Mouse (Mus musculus) heart, embryonic 16.5 days (tissue): ENCODE data around the gene Atp13a2. TPM values are rescaled to one million over a fixed set of nuclear protein-coding genes. Genes with fewer than 3 reads are reported as not detected.

ENCODE experiments used
- ATAC-seq: fragments of 200-750 bp; cut with Nextera tagmentation; replicated peaks from 2 replicates; pipeline ENCODE4 v1.8.0; 2017; ENCODE audit warnings: moderate number of reproducible peaks; ENCODE audit not compliant: insufficient read depth, low FRiP score; ENCODE audit errors: extremely low read depth
- H3K27ac ChIP-seq: fragments of 300-500 bp; sonication (generic); 2 replicates; pipeline ENCODE4 v1.5.1; 2014; ENCODE audit warnings: mild to moderate bottlenecking, low read length, control low read depth, moderate library complexity
- H3K27me3 ChIP-seq: fragments of 300-500 bp; sonication (generic); 2 replicates; pipeline ENCODE4 v1.6.1; 2014; ENCODE audit warnings: low read length, mixed read lengths; ENCODE audit not compliant: control insufficient read depth, insufficient read depth
- H3K36me3 ChIP-seq: fragments of 300-500 bp; sonication (generic); 2 replicates; pipeline ENCODE4 v1.6.1; 2014; ENCODE audit not compliant: control insufficient read depth, insufficient read depth
- H3K4me1 ChIP-seq: fragments of 300-500 bp; sonication (generic); 2 replicates; pipeline ENCODE4 v1.6.1; 2014; ENCODE audit warnings: low read length, mixed read lengths; ENCODE audit not compliant: control insufficient read depth, insufficient read depth
- H3K4me2 ChIP-seq: fragments of 300-500 bp; sonication (generic); 2 replicates; pipeline ENCODE4 v1.6.1; 2014; ENCODE audit warnings: low read depth, mild to moderate bottlenecking, control low read depth, low read length
- H3K4me3 ChIP-seq: fragments of 300-500 bp; sonication (generic); 2 replicates; pipeline ENCODE4 v1.5.1; 2014; ENCODE audit warnings: mild to moderate bottlenecking, control low read depth, low read length
- H3K9ac ChIP-seq: fragments of 300-500 bp; sonication (generic); 2 replicates; pipeline ENCODE4 v1.6.1; 2014; ENCODE audit warnings: low read length, control low read depth
- H3K9me3 ChIP-seq: fragments of 300-500 bp; sonication (generic); replicated peaks from 2 replicates; pipeline ENCODE4 v1.6.1; 2016; ENCODE audit warnings: low read length; ENCODE audit not compliant: control insufficient read depth
- WGBS: fragments of 180-500 bp; shearing (Covaris S2); extraction: QIAGEN DNeasy Blood & Tissue Kit; methylation state at CpG from one replicate; pipeline ENCODE4 v1.1.7; 2014; 5-methylcytosine and 5-hydroxymethylcytosine counted together
- polyA plus RNA-seq: library from polyadenylated mRNA; unstranded; fragments of >200 nt; fragmentation: Nextera tagmentation; extraction: Ambion mirVana; gene quantifications from 2 replicates; pipeline ENCODE4 v1.2.1, GENCODE M21; 2015

Atp13a2 gene
- polyA plus RNA-seq, 1 experiment from 2014 or later = 28.9 TPM

DNA sequence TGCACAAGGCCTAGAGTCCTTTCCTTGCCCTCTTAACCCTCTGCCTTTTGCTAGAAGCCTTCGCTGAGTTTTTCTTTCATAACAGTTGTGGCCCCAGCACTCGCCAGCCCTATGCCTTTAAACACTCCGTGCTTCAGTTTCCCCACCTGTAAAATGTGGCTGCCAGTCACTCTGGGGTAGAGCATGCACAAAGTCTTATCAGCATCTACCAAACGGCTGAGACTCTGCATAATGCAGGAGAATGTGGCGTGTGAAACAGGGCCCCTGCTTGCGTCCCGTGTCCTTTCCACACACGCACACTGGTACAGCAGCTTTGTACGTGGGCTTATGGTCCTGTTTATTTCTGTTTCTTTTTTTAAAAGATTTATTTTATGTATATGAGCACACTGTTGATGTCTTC lies 10.1 kb downstream of the Atp13a2 start:
- H3K9me3 ChIP-seq = no peaks in the 10 kb centered on the region
- H3K27ac ChIP-seq = no peak overlapping the region
- no peak overlapping the region for H3K9ac ChIP-seq
- peaks cover 41% of the 10 kb centered on the region for H3K36me3 ChIP-seq
- no peak overlapping the region for H3K4me3 ChIP-seq
- H3K4me2 ChIP-seq = no peak overlapping the region
- no peaks in the 10 kb centered on the region for H3K4me1 ChIP-seq
- WGBS = 90% methylated on average over 9 of the region's 9 CpGs
- H3K27me3 ChIP-seq = no peaks in the 10 kb centered on the region
- ATAC-seq = no peak

DNA sequence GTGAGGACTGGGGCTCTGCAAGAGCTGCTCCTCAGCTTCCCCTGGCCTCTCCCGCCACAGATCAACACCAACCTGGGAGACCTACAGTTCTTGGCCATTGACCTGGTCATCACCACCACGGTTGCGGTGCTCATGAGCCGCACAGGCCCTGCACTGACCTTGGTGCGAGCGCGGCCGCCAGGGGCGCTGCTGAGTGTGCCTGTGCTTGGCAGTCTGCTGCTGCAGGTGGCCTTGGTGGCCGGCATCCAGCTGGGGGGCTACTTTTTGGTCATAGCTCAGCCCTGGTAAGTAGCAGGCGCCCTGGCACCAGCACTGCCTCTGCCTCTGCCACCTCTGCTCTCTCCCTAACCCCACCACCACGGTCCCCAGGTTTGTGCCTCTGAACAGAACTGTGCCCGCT lies 19.3 kb downstream of the Atp13a2 start:
- Histone ChIP-seq H3K4me2 (no peak overlapping the region), H3K9me3 (no peaks in the 10 kb centered on the region), H3K27me3 (no peaks in the 10 kb centered on the region), H3K27ac (no peak overlapping the region), H3K4me3 (no peak overlapping the region), H3K36me3 (peaks cover 28% of the 10 kb centered on the region), H3K4me1 (peaks cover 9% of the 10 kb centered on the region), H3K9ac (no peak overlapping the region)
- ATAC-seq = no peak
- WGBS = 79% methylated on average over 13 of the region's 13 CpGs

DNA sequence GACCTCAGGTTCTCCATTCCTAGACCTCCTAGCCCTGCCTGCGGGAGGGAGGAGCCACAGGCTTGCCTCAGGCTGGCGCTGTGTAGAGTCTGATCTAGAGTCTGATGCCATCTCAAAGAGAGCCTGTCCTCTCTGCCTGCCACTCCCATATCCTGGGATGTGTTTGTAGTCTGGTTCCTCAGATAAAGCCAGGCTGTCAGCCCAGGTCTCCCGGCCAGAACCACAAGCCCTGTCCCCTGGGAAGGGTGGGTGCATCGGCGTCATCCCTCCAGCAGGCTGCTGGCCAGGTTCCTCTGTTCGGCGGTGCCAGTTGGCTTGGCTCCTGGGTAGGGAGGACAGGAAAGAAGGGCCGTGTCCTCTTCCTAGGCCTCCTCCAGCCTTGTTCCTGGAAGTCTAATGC lies 21.4 kb downstream of the Atp13a2 start:
- peaks cover 26% of the 10 kb centered on the region for H3K36me3 ChIP-seq
- H3K27ac ChIP-seq = no peak overlapping the region
- no peak; the same call in 1 of the 2 replicates for ATAC-seq
- no peak overlapping the region for H3K4me2 ChIP-seq
- no peaks in the 10 kb centered on the region for H3K9me3 ChIP-seq
- no peaks in the 10 kb centered on the region for H3K27me3 ChIP-seq
- WGBS = 61% methylated on average over 8 of the region's 8 CpGs
- no peak overlapping the region for H3K4me3 ChIP-seq
- peaks cover 18% of the 10 kb centered on the region for H3K4me1 ChIP-seq
- no peak overlapping the region for H3K9ac ChIP-seq

DNA sequence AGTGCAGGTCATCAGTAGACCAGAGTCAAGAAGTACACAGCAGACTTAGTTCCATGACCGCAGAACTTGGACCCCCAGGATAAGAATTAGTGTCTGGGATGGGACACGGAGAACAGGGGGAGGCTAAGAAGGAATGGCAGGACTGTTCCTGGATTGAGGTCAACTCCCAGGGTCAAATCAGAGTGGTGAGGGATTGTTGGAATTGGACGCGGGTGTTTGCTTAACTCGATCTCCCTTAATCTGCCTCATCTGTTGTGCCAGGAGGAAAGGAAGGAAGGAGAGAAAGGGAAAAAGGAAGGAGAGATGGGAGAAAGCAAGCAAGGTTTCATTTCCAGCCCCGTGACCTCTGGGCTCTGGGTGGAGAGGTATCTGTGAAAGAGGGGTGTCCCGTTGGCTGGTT lies 23.4 kb downstream of the Atp13a2 start, which contains the start of gene Mfap2:
Gene Mfap2 (plus strand): TSS at position 301 of the 400 bp plus-strand sequence.
- Histone ChIP-seq H3K9ac (peak within 1 kb of the TSS; percentile 82), H3K9me3 (no peaks in the 10 kb centered on the region), H3K4me2 (peak within 1 kb of the TSS; percentile 87), H3K27ac (peak within 1 kb of the TSS; percentile 75), H3K36me3 (peaks cover 17% of the 10 kb centered on the region), H3K27me3 (no peaks in the 10 kb centered on the region), H3K4me3 (peak within 1 kb of the TSS; percentile 73), H3K4me1 (peaks cover 21% of the 10 kb centered on the region)
- ATAC-seq = no peak
- WGBS = 21% methylated on average over 7 of the region's 7 CpGs

DNA sequence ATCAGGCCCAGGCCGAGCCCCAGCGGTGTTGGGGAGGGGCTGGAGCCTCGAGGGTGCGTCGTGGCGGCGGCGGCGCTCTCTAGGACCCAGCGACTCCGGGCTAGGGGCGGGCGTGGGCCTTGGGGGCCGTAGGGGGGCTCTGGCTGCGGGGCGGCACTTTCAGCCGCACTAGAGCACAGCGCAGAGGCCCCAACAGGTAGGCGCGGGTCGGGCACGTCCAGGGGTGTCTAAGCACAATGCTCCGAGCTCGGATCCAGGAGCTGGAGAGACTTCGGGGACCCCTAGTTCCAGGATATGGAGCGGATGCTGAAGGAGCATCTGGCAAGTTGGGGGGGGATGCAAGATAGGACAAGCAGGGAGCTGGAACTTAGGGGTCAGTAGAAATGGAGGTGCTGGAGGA lies 23.9 kb downstream of the Atp13a2 start:
- H3K27ac ChIP-seq = peak overlapping the region; percentile 75
- H3K36me3 ChIP-seq = peaks cover 14% of the 10 kb centered on the region
- H3K27me3 ChIP-seq = no peaks in the 10 kb centered on the region
- ATAC-seq = peak; percentile 68
- peak overlapping the region; percentile 87 for H3K4me2 ChIP-seq
- H3K9ac ChIP-seq = peak overlapping the region; percentile 82
- peaks cover 24% of the 10 kb centered on the region for H3K4me1 ChIP-seq
- H3K4me3 ChIP-seq = peak overlapping the region; percentile 73
- under 1% methylated on average over 26 of the region's 26 CpGs for WGBS
- H3K9me3 ChIP-seq = no peaks in the 10 kb centered on the region

DNA sequence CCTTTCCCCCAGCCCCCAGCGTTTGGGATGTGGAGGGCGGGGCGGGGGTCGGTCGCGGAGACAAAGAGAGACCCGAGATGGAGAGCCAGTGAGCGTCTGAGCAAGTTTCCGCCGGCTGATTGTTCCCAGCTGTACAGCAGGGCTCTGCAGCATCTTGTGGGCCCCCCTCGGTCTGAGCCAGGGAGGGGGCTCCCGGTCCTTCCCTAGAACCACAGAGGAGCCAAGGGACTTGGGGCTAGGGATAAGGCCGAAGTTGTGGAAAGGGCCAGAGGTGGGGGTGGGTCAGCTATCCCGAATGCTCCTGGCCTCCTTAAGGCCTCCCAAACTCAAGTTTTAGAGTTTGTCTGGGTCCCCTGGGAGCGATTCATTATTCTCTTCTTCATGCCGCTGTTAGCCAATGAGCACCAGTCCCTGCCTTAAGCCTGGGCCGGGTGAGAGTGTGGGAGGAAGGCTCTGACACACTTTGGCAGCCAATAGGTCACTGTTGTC lies 24.3 kb downstream of the Atp13a2 start:
- 3% methylated on average over 17 of the region's 17 CpGs for WGBS
- Histone ChIP-seq H3K4me1 (peaks cover 26% of the 10 kb centered on the region), H3K36me3 (peaks cover 13% of the 10 kb centered on the region), H3K27ac (peak overlapping the region; percentile 75), H3K9ac (peak overlapping the region; percentile 82), H3K9me3 (no peaks in the 10 kb centered on the region), H3K4me3 (peak overlapping the region; percentile 73), H3K27me3 (no peaks in the 10 kb centered on the region), H3K4me2 (peak overlapping the region; percentile 87)
- peak; percentile 14; the same call in 1 of the 2 replicates for ATAC-seq

DNA sequence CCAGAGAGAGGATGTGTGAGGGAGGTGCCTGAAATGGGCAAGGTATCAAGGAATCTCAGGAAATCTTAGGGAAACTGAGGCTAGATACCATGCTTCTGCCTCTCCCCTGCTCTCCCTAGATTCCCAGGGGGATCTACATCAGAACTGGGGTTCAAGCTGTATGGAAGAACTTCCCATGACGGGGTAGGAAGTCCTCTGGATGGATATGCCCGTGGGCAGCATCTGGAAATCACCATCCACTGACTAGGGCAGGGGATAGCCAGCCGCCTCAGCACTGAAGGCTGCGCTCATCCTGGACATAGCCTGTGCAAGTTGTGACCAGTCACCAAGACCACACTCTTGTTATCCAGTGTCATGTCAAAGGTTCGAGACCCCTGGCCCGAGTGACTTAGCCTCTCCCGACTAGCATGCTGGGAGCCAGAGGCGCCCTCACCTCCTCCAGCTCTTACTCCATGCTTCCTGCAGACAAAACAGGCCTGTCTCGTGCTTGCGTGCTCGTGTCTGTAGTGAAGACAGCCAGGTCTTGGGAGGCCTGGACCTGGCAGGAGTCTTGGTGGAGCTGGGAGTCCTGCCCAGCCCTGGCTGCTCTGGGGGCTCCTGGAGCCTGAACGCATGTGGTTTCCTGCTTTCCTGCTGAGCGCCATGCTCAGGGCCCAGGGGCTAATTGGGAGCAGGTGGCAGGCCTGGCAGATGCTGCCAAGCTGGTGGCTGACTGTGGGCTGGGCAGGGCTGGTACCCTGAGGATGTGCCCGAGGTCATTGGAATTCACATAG lies 25.1 kb downstream of the Atp13a2 start:
- H3K27ac ChIP-seq = peak overlapping the region; percentile 75
- WGBS = 54% methylated on average over 14 of the region's 14 CpGs
- no peaks in the 10 kb centered on the region for H3K27me3 ChIP-seq
- peak overlapping the region; percentile 82 for H3K9ac ChIP-seq
- peaks cover 5% of the 10 kb centered on the region for H3K36me3 ChIP-seq
- peak overlapping the region; percentile 73 for H3K4me3 ChIP-seq
- no peaks in the 10 kb centered on the region for H3K9me3 ChIP-seq
- ATAC-seq = no peak
- H3K4me2 ChIP-seq = peak overlapping the region; percentile 87
- H3K4me1 ChIP-seq = peaks cover 33% of the 10 kb centered on the region

DNA sequence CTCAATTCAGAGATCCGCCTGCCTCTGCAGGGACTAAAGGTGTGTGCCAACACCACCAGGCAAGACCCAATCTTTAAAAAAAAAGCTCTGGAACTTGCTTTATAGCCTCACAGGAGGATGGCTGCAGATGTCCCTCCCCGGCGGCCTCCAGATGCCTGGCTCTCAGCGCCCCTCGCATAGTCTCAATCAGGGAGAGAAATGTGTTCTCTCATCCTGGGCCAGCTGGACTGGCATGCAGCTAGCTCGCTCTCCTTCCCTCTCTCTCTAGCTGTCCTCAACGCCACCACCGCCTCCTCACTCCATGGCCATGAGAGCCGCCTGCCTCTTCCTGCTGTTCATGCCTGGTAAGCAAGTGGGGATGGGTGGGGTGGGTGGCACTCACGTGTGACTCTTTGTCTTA lies 25.9 kb downstream of the Atp13a2 start:
- Histone ChIP-seq H3K9ac (no peak overlapping the region), H3K4me3 (no peak overlapping the region), H3K27ac (no peak overlapping the region), H3K9me3 (no peaks in the 10 kb centered on the region), H3K27me3 (no peaks in the 10 kb centered on the region), H3K4me2 (no peak overlapping the region), H3K36me3 (no peaks in the 10 kb centered on the region), H3K4me1 (peaks cover 41% of the 10 kb centered on the region)
- 76% methylated on average over 10 of the region's 10 CpGs for WGBS
- ATAC-seq = no peak

DNA sequence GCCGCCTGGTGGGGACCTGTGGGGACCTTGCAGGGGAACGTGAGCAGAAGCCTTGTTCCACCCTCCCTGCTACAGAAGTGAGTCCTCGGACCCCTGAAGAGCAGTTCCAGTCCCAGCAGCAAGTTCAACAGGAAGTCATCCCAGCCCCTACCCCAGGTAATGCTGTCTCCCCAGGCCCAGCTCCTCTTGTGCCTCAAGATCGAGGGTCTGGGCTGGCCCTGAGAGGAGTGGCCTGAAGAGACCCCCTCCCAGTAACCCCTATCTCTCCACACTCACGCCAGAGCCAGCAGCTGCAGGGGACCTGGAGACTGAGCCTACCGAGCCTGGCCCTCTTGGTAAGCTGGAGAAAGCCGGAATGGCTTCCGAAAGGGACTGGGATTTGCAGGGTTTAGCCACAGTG lies 27.4 kb downstream of the Atp13a2 start:
- H3K9ac ChIP-seq = no peak overlapping the region
- peaks cover 43% of the 10 kb centered on the region for H3K4me1 ChIP-seq
- WGBS = 69% methylated on average over 8 of the region's 8 CpGs

More for the DNA sequence above, 27.4 kb downstream of the Atp13a2 start:
- H3K9me3 ChIP-seq = no peaks in the 10 kb centered on the region
- no peak overlapping the region for H3K27ac ChIP-seq
- H3K4me2 ChIP-seq = no peak overlapping the region
- H3K27me3 ChIP-seq = no peaks in the 10 kb centered on the region
- no peaks in the 10 kb centered on the region for H3K36me3 ChIP-seq
- no peak overlapping the region for H3K4me3 ChIP-seq
- no peak for ATAC-seq
